11 mouse cellular contexts compared by ENCODE assay signal in genomic region chr2:167053127-167053844, GRCm38 (mm10). TPM values are rescaled to one million over a fixed set of nuclear protein-coding genes. Genes with fewer than 3 reads are reported as not detected.
DNase-seq lines count a peak whose midpoint lies in the region; ATAC-seq and TF ChIP-seq lines count a peak whose summit lies in the region.
"Had no signal": no experiment of that assay in that cellular context is flagged by ENCODE, and none has a peak within 500 bp of the region (broad histone marks: within the 10 kb centered on the region; RNA-seq: fewer than 3 reads in every experiment).

No protein-coding gene starts in this region.

- no peak overlapping the region for H3K9ac ChIP-seq in kidney, embryonic 15.5 days
- H3K9ac ChIP-seq in embryonic facial prominence, embryonic 13.5 days = 0 out of 2 replicates have a peak overlapping the region, but pooled peaks have one; percentile 36
- H3K9ac ChIP-seq in neural tube, embryonic 13.5 days = peak overlapping the region; percentile 32; the same call in 1 of the 2 replicates

- no peak for ATAC-seq in kidney, embryonic 15.5 days (replicated peaks; ENCODE audit: low FRiP score)
- ATAC-seq in embryonic facial prominence, embryonic 13.5 days (ENCODE audit: insufficient number of reproducible peaks, insufficient read depth, low FRiP score, low TSS enrichment, low read depth) = no peak
- ATAC-seq in neural tube, embryonic 13.5 days (ENCODE audit: low read depth) = peak; percentile 47
- ATAC-seq: midbrain, embryonic 16.5 days had no signal

- no peak for DNase-seq in kidney, adult 2 months
- peak; percentile 63 for DNase-seq in R1 (ENCODE audit: low read depth, low spot score)
- DNase-seq in right cerebral cortex, postnatal 36 days (ENCODE audit: low spot score in 2 of 2) = no peak
- DNase-seq in thymus, postnatal 36 days = no peak
- DNase-seq: kidney, adult 9 months; lung, adult 18-20 months; right cerebral cortex, adult 18-20 months had no signal

- TF ChIP-seq CTCF in kidney, adult 2 months (conservative IDR thresholded peaks at IDR 0.05; ENCODE audit: insufficient read depth, insufficient read length, low read depth, low read length) = no peak

- 0 out of 2 replicates have a peak overlapping the region, but pooled peaks have one; percentile 7 for H3K27ac ChIP-seq in kidney, embryonic 15.5 days
- no peak overlapping the region for H3K27ac ChIP-seq in kidney, adult 2 months (ENCODE audit: insufficient read depth, low read depth, low read length)
- peak overlapping the region; percentile 11; the same call in 1 of the 2 replicates for H3K27ac ChIP-seq in embryonic facial prominence, embryonic 13.5 days
- H3K27ac ChIP-seq in neural tube, embryonic 13.5 days (replicated peaks) = peak overlapping the region; percentile 34; the same call in 1 of the 2 replicates

- no peak overlapping the region for H3K4me2 ChIP-seq in kidney, embryonic 15.5 days
- no peak overlapping the region for H3K4me2 ChIP-seq in embryonic facial prominence, embryonic 13.5 days
- H3K4me2 ChIP-seq in neural tube, embryonic 13.5 days = no peak overlapping the region

- TF ChIP-seq POLR2A in kidney, adult 2 months (IDR thresholded peaks at IDR 0.05; ENCODE audit: low read depth, low read length) = no peak

- no peaks in the 10 kb centered on the region for H3K27me3 ChIP-seq in kidney, embryonic 15.5 days
- no peaks in the 10 kb centered on the region for H3K27me3 ChIP-seq in kidney, adult 2 months (replicated peaks; ENCODE audit: control insufficient read depth, insufficient read depth, low read length)
- H3K27me3 ChIP-seq in embryonic facial prominence, embryonic 13.5 days = no peaks in the 10 kb centered on the region
- H3K27me3 ChIP-seq in neural tube, embryonic 13.5 days = no peaks in the 10 kb centered on the region

- H3K4me1 ChIP-seq in kidney, embryonic 15.5 days = peaks cover 21% of the 10 kb centered on the region
- peaks cover 17% of the 10 kb centered on the region; the same call in 1 of the 2 replicates for H3K4me1 ChIP-seq in kidney, adult 2 months (ENCODE audit: control insufficient read depth, insufficient read depth, low read length)
- H3K4me1 ChIP-seq in embryonic facial prominence, embryonic 13.5 days = peaks cover 8% of the 10 kb centered on the region; the same call in 1 of the 2 replicates
- H3K4me1 ChIP-seq in neural tube, embryonic 13.5 days (replicated peaks) = peaks cover 23% of the 10 kb centered on the region

- WGBS in kidney, embryonic 15.5 days = 63% methylated on average over 9 of the region's 9 CpGs
- 32% methylated on average over 9 of the region's 9 CpGs for WGBS in kidney, adult 2 months
- WGBS in embryonic facial prominence, embryonic 13.5 days = 70% methylated on average over 9 of the region's 9 CpGs
- 61% methylated on average over 9 of the region's 9 CpGs for WGBS in neural tube, embryonic 13.5 days

- no peak overlapping the region for H3K4me3 ChIP-seq in kidney, embryonic 15.5 days (replicated peaks)
- H3K4me3 ChIP-seq in kidney, adult 2 months (ENCODE audit: insufficient read depth, low read depth, low read length) = no peak overlapping the region
- H3K4me3 ChIP-seq in embryonic facial prominence, embryonic 13.5 days = no peak overlapping the region
- no peak overlapping the region for H3K4me3 ChIP-seq in neural tube, embryonic 13.5 days

- H3K36me3 ChIP-seq in kidney, embryonic 15.5 days = peaks cover 81% of the 10 kb centered on the region
- peaks cover 19% of the 10 kb centered on the region for H3K36me3 ChIP-seq in kidney, adult 2 months (ENCODE audit: control insufficient read depth, insufficient read depth, low read length)
- H3K36me3 ChIP-seq in embryonic facial prominence, embryonic 13.5 days = peaks cover 77% of the 10 kb centered on the region
- H3K36me3 ChIP-seq in neural tube, embryonic 13.5 days = peaks cover 82% of the 10 kb centered on the region

- H3K9me3 ChIP-seq in kidney, embryonic 15.5 days (replicated peaks) = no peaks in the 10 kb centered on the region
- no peaks in the 10 kb centered on the region for H3K9me3 ChIP-seq in embryonic facial prominence, embryonic 13.5 days
- H3K9me3 ChIP-seq in neural tube, embryonic 13.5 days = no peaks in the 10 kb centered on the region

RNA-seq across cellular contexts. Expression of gene Znfx1, which starts 9.5 kb away (rescaled TPM):
- polyA plus RNA-seq in kidney, embryonic 15.5 days (2015; fragmentation: Nextera tagmentation; extraction: Ambion mirVana) = 9.5 and 10.2 TPM in 2 replicates
- polyA plus RNA-seq in kidney, adult 2 months (2012; rRNA removed) = 58.7 and 60.9 TPM in 2 replicates
- polyA plus RNA-seq in embryonic facial prominence, embryonic 13.5 days (2015; fragmentation: Nextera tagmentation; extraction: Ambion mirVana) = 5.5 and 7.7 TPM in 2 replicates
- polyA plus RNA-seq in neural tube, embryonic 13.5 days (2015; fragmentation: Nextera tagmentation; extraction: Ambion mirVana) = 7.9 and 8.0 TPM in 2 replicates

RNA-seq across cellular contexts. Expression of gene Ddx27, which starts 38.3 kb away (rescaled TPM):
- polyA plus RNA-seq in kidney, embryonic 15.5 days (2015; fragmentation: Nextera tagmentation; extraction: Ambion mirVana) = 57.7 and 59.4 TPM in 2 replicates
- polyA plus RNA-seq in kidney, adult 2 months (2012; rRNA removed) = 14.9 and 15.0 TPM in 2 replicates
- polyA plus RNA-seq in embryonic facial prominence, embryonic 13.5 days (2015; fragmentation: Nextera tagmentation; extraction: Ambion mirVana) = 52.5 and 54.2 TPM in 2 replicates
- polyA plus RNA-seq in neural tube, embryonic 13.5 days (2015; fragmentation: Nextera tagmentation; extraction: Ambion mirVana) = 35.5 and 38.5 TPM in 2 replicates

RNA-seq across cellular contexts. Expression of gene Stau1, which starts 57.2 kb away (rescaled TPM):
- 86.4 and 88.7 TPM in 2 replicates for polyA plus RNA-seq in kidney, embryonic 15.5 days (2015; fragmentation: Nextera tagmentation; extraction: Ambion mirVana)
- polyA plus RNA-seq in kidney, adult 2 months (2012; rRNA removed) = 25.7 and 34.2 TPM in 2 replicates
- 104 and 105 TPM in 2 replicates for polyA plus RNA-seq in embryonic facial prominence, embryonic 13.5 days (2015; fragmentation: Nextera tagmentation; extraction: Ambion mirVana)
- 115 and 124 TPM in 2 replicates for polyA plus RNA-seq in neural tube, embryonic 13.5 days (2015; fragmentation: Nextera tagmentation; extraction: Ambion mirVana)
